Mouse (Mus musculus) ES-E14 (cell line): ENCODE results near the gene Adcy7.

Source experiments
- CHD2 ChIP-seq: IDR thresholded peaks from 2 replicates; pipeline ENCODE4 v1.6.1; 2014; ENCODE audit warnings: mild to moderate bottlenecking, low read depth, low read length, inconsistent platforms
- HCFC1 ChIP-seq: IDR thresholded peaks from 2 replicates; pipeline ENCODE4 v1.6.1; 2012; ENCODE audit warnings: low read length, inconsistent platforms, borderline replicate concordance; ENCODE audit not compliant: insufficient read depth
- MAFK ChIP-seq: IDR thresholded peaks from 2 replicates; pipeline ENCODE4 v1.6.1; 2014; ENCODE audit warnings: mild to moderate bottlenecking, low read depth, low read length, inconsistent platforms; ENCODE audit not compliant: insufficient read depth
- ZC3H11A ChIP-seq: IDR thresholded peaks from 2 replicates; pipeline ENCODE4 v1.6.1; 2012; ENCODE audit warnings: low read depth, mild to moderate bottlenecking, inconsistent platforms, low read length, borderline replicate concordance

DNA sequence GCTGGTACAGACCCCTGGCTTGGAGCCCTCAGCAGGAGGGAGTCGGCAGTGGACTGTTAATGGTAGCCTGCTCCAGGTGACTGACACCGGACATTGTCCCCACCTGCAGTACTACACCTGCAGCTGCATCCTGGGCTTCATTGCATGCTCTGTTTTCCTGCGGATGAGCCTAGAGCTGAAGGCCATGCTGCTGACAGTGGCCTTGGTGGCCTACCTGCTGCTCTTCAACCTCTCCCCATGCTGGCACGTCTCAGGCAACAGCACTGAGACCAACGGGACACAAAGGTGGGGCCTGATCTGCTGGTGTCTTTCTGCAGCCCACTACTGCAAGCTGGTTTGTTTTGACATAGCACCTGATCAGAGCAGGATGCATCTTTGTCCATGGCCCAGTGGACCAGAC is 51.3 kb downstream of the Adcy7 start:
- TF ChIP-seq ZC3H11A (no peak), CHD2 (no peak), HCFC1 (no peak), MAFK (no peak)
